Mouse (Mus musculus): ENCODE measurements around the gene Dcn. TPM values are rescaled to one million over a fixed set of nuclear protein-coding genes. Genes with fewer than 3 reads are reported as not detected.

Gene Dcn
- 10 to 100 TPM; 59.3 to 64.2 TPM for total RNA-seq (2021)
- long read RNA-seq, transcript Dcn-201 (8 exons, 1,758 nt): major isoform, 78 of 84 reads
- long read RNA-seq, partial matches to known transcripts: 2 of 84 reads
- long read RNA-seq, other reads (novel, unspliced or antisense): 2 of 84 reads

DNA sequence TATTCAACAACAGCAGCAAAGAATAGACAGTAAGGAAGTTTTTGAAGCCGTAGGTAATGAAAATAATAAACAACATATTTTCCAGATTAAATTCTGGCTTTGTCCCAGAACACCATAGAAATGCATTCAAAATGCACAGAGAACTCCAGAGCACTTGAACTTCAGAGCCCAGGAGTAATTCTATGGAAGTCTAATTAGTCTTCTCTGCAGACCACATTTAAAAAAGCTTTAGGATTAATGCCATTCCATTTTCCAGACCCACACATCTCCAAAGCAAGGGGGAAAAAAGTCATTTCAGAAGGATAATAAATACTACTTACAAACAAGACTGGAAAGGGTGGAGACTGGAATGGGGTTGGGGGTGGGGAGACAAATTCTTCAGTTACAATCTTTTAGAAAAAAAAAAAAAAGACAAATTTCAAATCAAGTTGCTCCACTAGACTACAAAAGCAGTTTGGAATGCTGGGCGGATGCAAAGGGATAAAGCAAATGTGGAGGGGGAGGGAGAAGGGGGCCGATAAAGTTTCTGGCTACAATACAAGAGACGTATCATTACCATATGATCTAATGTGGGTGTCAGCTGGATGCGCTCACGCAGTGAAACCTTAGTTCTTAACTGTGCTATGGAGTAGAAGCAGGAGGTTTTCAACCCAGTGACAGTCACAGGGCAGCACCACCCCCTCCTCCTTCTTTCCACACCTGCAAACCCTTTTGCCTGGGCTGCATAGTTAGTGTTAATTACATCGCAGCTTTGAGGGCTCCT, at the start of gene Dcn:
Dcn (plus strand) TSS at position 606 of the 763 bp plus-strand sequence.
- DNase-seq (ENCODE audit: low spot score in 2 of 2): no peak

DNA sequence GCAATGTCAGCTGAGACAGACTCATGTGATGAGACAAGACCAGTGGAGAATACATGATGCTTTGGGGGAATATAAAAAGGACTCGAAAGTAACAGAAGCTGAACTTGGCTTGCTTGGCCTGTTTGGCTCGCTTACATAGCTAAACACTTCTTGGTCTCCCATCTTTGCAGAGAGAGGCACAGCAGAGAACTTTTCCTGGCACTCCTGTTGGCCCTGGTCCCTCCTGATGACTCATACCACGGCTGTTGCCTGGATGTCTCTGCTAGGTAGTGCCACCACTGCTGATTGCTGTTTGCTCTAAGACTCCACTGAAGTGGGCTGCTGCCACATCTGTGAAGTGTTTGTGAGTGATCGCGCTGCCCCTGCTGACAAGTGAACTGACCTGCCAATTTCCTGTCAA, 42.7 kb upstream of the Dcn start:
- peak in 1 of 2 experiments; percentile 14 for DNase-seq (ENCODE audit: low spot score in 2 of 2)

DNA sequence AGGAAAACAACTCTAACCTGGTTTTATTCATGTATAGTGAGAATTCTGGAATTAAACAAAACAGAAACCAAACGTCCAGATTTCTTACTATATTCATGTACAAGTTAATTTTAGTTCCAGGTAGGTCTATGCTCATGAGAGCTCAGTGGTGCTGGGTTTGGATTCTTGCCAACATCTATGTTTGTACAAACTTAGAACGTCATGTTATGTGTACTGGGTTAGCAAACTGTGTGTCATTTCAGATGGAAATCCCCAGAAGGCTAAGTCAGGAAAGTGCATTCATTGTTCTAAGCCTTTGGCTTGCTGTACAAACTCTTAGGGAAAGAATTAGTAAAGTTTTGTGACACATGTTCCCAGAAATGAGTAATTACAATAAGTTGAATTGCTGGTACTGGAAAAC, 37.1 kb upstream of the Dcn start:
- DNase-seq (ENCODE audit: low spot score in 2 of 2): no peak

DNA sequence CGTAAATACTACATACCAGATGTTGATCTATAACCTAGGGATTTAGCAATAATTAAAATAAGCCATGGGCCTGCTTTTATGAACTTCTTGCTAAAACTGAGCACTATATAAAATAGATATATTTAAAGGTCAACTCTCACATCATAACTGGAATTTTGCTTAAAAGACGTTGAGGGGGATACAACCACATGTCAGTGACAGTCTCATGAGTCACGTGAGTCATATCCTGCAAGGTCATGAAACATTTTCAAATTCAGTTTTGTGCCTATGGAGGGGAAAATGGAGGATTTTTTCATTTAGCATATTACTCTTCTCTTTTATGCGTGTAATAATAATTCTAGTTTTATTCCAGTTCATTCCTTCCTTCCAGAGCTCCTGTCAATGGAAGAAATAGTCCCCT, 32.9 kb upstream of the Dcn start:
- DNase-seq (ENCODE audit: low spot score in 2 of 2): no peak

GRCm38 (mm10) chr10:97452886-97453285, 26.5 kb upstream of the Dcn start:
- no peak for DNase-seq (ENCODE audit: low spot score in 2 of 2)

- DNase-seq (ENCODE audit: low spot score in 2 of 2): no peak
Measured at GRCm38 (mm10) chr10:97453529-97453928, 25.9 kb upstream of the Dcn start.

DNA sequence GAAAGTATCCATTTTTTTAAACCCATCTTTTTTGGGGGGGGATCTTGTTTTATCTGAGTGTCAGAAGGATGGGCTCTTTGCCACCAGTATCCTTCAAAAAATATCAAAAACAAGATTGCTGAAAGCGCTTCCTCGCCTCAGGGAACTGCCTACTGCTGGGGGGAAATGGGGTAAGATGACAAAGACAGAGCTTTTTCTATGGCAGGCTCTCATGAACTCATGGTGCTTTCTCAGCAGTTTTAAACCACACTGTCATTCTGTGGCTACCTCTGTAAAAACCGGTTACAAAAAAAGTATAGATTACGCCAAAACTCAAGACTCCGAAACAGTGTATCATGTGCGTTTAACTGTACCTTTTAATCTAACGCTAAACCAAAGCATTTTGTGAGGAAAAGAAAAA, 22.4 kb upstream of the Dcn start:
- no peak for DNase-seq (ENCODE audit: low spot score in 2 of 2)

DNA sequence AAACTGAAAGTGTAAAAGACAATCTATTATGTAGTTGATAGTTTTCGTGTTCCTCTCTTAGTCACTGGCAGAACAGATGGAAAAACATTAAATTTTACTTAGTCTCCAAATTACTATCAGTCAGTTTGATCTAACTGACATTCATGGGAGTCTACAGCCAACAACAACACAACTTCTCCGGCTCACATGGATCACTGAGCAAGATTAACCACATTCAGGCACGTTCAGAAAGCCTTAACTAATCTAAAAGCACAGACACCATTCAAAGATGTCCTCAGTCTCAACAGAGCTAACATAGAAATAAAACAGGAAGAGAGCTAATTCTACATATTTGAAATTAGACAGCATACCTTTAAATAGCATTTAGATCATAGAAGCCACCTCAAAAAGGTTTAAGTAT, 12.6 kb upstream of the Dcn start:
- DNase-seq (ENCODE audit: low spot score in 2 of 2): no peak

GRCm38 (mm10) chr10:97469411-97470140, 9.8 kb upstream of the Dcn start:
- no peak for DNase-seq (ENCODE audit: low spot score in 2 of 2)

GRCm38 (mm10) chr10:97475460-97475859, 3.9 kb upstream of the Dcn start:
- no peak for DNase-seq (ENCODE audit: low spot score in 2 of 2)

DNA sequence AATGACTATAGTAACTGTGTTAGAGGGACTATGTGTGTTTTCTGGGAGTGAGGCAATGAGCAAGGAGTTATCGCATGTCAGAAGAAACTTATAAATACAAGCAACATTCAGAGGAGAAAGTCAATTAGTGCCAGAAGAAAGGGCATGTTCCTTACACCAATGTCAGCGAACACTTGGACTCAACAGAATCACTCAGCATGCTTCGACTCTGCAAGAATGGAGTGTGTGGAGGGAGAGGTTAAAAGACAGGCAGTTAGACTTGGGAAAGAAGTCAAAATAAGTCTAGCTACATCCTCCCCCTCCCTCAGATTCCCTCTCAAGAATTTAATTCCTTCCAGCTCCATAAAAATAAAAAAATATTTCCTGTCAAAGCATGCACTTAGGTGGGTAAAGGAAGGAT, 1.1 kb upstream of the Dcn start:
- no peak for DNase-seq (ENCODE audit: low spot score in 2 of 2)

DNA sequence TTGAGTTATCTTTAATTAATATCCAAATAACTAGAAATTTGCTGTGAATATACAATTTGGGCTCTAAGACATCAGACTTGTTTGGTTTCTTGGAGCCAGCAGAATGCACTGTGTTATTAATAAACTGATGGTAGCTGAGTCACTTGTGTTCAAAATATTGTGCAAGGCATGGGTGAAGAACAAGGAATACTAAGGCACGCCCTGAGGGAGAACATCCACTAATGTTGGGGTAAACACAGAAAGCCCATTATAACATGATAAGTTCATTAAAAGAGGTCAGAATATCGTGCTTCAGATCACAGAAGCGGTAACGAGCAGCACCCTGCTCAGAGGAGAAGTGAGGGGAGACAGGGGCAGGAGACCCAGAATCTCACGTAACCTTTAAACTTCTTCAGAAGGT, 2.7 kb downstream of the Dcn start:
- no peak for DNase-seq (ENCODE audit: low spot score in 2 of 2)

- no peak for DNase-seq (ENCODE audit: low spot score in 2 of 2)
Measured at GRCm38 (mm10) chr10:97484049-97484448, 4.6 kb downstream of the Dcn start.

GRCm38 (mm10) chr10:97485151-97485550, 5.7 kb downstream of the Dcn start:
- no peak for DNase-seq (ENCODE audit: low spot score in 2 of 2)

DNA sequence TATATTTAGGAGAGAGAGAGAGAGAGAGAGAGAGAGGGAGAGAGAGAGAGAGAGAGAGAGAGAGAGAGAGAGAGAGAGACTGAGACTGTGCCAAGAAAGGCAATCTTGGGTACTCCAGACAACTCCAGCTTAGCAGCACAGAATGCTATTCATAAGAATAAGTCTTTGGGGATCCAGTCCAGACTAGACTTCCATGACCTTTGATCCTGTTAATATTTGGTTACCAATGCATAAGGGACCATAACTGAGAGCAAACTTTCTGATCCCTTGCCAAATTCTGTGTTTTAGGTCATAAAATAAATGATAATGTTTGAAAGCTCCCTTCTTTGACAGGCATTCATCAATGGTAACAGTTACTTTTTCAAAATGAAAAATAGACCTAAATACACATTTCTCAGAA, 6.7 kb downstream of the Dcn start:
- DNase-seq (ENCODE audit: low spot score in 2 of 2): no peak

GRCm38 (mm10) chr10:97487269-97487989, 8.0 kb downstream of the Dcn start:
- no peak for DNase-seq (ENCODE audit: low spot score in 2 of 2)

DNA sequence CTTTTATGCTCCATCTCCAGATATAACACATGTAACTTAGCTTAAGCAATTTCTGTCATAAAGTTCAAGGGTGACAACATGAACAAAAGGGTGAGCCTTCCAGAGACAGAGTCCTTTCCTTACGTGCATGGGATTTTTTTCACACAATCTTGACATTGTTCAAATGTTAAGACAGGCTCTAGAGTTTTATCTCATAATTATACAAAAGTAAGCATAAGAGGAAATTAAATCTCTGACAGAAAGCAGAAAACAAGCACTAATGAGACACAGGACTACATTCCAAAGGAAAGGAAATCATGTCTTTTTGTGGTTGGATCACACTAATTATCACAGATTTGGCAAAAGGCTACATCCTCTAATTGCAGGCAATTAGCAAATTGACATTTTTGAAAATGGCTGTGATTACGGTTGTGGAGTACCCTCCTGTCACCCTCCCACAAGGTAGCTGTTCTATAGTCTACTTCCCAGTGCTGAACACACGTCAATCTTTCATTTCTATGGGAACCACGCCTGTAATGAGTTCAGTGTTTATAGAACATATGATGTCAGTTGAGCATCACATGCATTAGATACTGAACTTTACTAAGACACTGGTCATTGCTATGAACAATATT, 13.1 kb downstream of the Dcn start:
- DNase-seq (ENCODE audit: low spot score in 2 of 2): no peak

DNA sequence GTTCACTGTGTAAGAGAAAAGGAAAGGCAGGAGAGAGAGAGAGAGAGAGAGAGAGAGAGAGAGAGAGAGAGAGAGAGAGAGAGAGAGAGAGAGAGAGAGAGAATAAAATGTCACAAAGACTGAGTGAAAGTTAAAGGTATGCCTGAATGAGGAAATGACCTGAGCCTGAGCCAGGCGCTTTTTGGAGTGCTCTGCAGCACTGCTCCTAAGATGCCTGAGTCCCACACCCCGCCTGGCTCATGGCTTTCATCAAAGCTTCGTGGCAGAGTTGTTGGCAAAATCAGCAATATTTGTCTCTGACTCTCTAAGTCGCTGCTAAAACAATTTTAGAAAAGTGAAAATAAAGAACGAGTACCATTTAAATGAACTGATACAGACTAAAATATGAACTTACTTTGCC, 18.2 kb downstream of the Dcn start:
- DNase-seq (ENCODE audit: low spot score in 2 of 2): no peak

- DNase-seq (ENCODE audit: low spot score in 2 of 2): no peak
Measured at GRCm38 (mm10) chr10:97523366-97523765, 44.0 kb downstream of the Dcn start.

DNA sequence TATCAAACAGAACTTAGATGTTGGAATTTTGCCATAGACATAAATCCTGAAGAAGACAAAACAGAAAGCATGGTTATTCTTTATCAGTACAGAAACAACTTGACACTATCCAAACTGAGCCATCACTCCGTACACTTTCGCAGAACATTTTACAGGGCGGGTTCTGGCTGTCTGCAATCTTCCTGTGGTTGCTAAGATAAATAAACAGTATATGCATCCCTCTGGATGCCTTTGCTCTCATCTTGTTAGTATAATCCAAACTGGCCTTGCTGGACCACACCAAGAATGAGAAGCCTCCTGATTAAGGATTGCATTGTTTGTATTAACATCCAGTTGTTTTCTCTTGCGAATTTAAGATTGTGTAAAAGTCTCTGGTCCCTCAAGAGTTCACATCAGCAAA, 56.3 kb downstream of the Dcn start:
- DNase-seq (ENCODE audit: low spot score in 2 of 2): no peak

DNA sequence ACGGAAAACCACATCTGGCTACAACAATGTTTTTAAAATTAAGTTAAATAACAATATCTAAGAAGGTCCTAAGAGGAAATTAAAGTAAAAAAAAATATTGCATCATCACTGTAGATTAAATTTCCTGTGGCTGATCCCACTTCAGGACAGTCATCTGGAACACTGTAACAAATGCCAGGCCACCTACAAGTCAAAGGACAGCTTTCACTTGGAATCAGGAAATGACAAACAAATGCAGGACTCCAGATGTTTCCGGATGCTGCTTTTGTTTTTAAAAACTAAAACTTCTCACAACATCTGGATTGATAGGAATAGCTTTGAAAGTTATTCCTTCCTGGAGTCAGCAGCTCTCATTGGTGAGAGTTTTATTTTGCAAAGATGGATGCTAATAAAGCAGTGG, 57.5 kb downstream of the Dcn start:
- no peak for DNase-seq (ENCODE audit: low spot score in 2 of 2)

- DNase-seq (ENCODE audit: low spot score in 2 of 2): no peak
Measured at GRCm38 (mm10) chr10:97538202-97538601, 58.8 kb downstream of the Dcn start.

Data from layer of hippocampus, postnatal 10 days (tissue).